In genomic region chrX:94865531-94866502, GRCm38 (mm10) we compare ENCODE assay signal across 8 mouse cellular contexts.
DNase-seq lines count a peak whose midpoint lies in the region; ATAC-seq and TF ChIP-seq lines count a peak whose summit lies in the region.

No protein-coding gene starts in this region.

- no peaks in the 10 kb centered on the region for H3K36me3 ChIP-seq in hindbrain, embryonic 13.5 days

- no peak overlapping the region for H3K27ac ChIP-seq in hindbrain, embryonic 13.5 days

- peak overlapping the region; percentile 35 for H3K4me3 ChIP-seq in hindbrain, embryonic 13.5 days

- ATAC-seq in Patski, result peak; percentile 99
- peak; percentile 99 for ATAC-seq in hindbrain, embryonic 13.5 days (ENCODE audit: low FRiP score)

- in situ Hi-C loops in Patski (cut with MboI; ENCODE audit: low pct_unique_long_range_greater_than_20kb), result no loop called here

- H3K4me1 ChIP-seq in hindbrain, embryonic 13.5 days (replicated peaks), result no peaks in the 10 kb centered on the region

- WGBS in hindbrain, embryonic 13.5 days, result 21% methylated on average over 17 of the region's 18 CpGs

- H3K9ac ChIP-seq in hindbrain, embryonic 13.5 days, result peak overlapping the region; percentile 60

- H3K27me3 ChIP-seq in Patski, result peaks cover 18% of the 10 kb centered on the region
- no peaks in the 10 kb centered on the region for H3K27me3 ChIP-seq in hindbrain, embryonic 13.5 days

- no peaks in the 10 kb centered on the region for H3K9me3 ChIP-seq in hindbrain, embryonic 13.5 days

- no peak for TF ChIP-seq CTCF in Patski (IDR thresholded peaks at IDR 0.05)

- POLR2A ChIA-PET in Patski (lab: Charles Lee), result no interaction called here

- CTCF ChIA-PET in Patski (lab: Charles Lee), result interaction anchor here (0.8 to 2.4 kb wide), 5 partner anchors 129 to 310 kb away, joined by 3 to 12 read pairs (median 5); no protein-coding TSS in a partner anchor

- peak; percentile 15 for DNase-seq in Patski (ENCODE audit: low read depth, low spot score)
- peak; percentile 92 to 94 for DNase-seq in cerebellum, postnatal 14 days
- peak; percentile 74 to 79 for DNase-seq in frontal cortex, postnatal 14 days (ENCODE audit: low spot score in 2 of 2)
- peak; percentile 77 to 89 for DNase-seq in layer of hippocampus, postnatal 25 days (ENCODE audit: extremely low spot score in 1 of 2, low spot score in 1 of 2)
- peak; percentile 92 for DNase-seq in lung, postnatal 25 days (ENCODE audit: low spot score)
- DNase-seq in retina, postnatal 1 day, result peak; percentile 94
- peak; percentile 78 to 79 for DNase-seq in urinary bladder, adult 18-20 months (ENCODE audit: low spot score in 2 of 2)

- H3K4me2 ChIP-seq in hindbrain, embryonic 13.5 days, result peak overlapping the region; percentile 57

Comparison
In these comparisons a context has a peak if more than half of its experiments do, and no peak if none do; other contexts are left out.
1. DNase-seq: peak in every context shown above with its lines; median percentile 94 in retina, postnatal 1 day; 93 in cerebellum, postnatal 14 days; 92 in lung, postnatal 25 days; 83 in layer of hippocampus, postnatal 25 days; 78 in urinary bladder, adult 18-20 months; 76 in frontal cortex, postnatal 14 days; 15 in Patski.